Mouse (Mus musculus): ENCODE measurements around the gene Prr12.

Gene Prr12

GRCm38 (mm10) chr7:45020225-45020624 lies 32.5 kb downstream of the Prr12 start:
- DNase-seq: no peak

GRCm38 (mm10) chr7:45019031-45019571 lies 33.6 kb downstream of the Prr12 start:
- peak; percentile 79 for DNase-seq

- peak; percentile 94 for DNase-seq
Observed at GRCm38 (mm10) chr7:45017242-45018061, 35.2 kb downstream of the Prr12 start, which contains the start of gene Rras. Gene Rras, plus strand, starts transcription at chr7:45017961.

GRCm38 (mm10) chr7:45016761-45017160 lies 35.9 kb downstream of the Prr12 start:
- DNase-seq: no peak

GRCm38 (mm10) chr7:45015957-45016612 lies 36.6 kb downstream of the Prr12 start, which contains the start of gene Scaf1:
Gene Scaf1, minus strand, starts transcription at chr7:45016363.
- DNase-seq: peak; percentile 100

- no peak for DNase-seq
Observed at GRCm38 (mm10) chr7:45015344-45015956, 37.2 kb downstream of the Prr12 start.

- DNase-seq: no peak
Observed at GRCm38 (mm10) chr7:45014096-45014451, 38.6 kb downstream of the Prr12 start.

- DNase-seq: no peak
Observed at GRCm38 (mm10) chr7:45013366-45014095, 39.1 kb downstream of the Prr12 start.

- no peak for DNase-seq
Observed at GRCm38 (mm10) chr7:45012824-45013223, 39.9 kb downstream of the Prr12 start.

GRCm38 (mm10) chr7:45012011-45012410 lies 40.7 kb downstream of the Prr12 start:
- DNase-seq: no peak

GRCm38 (mm10) chr7:45008411-45008810 lies 44.3 kb downstream of the Prr12 start:
- DNase-seq: no peak

- no peak for DNase-seq
Observed at GRCm38 (mm10) chr7:45007846-45008245, 44.8 kb downstream of the Prr12 start.

- no peak for DNase-seq
Observed at GRCm38 (mm10) chr7:45007141-45007540, 45.5 kb downstream of the Prr12 start.

- DNase-seq: no peak
Observed at GRCm38 (mm10) chr7:45006503-45006902, 46.2 kb downstream of the Prr12 start.

GRCm38 (mm10) chr7:45005321-45005992 lies 47.2 kb downstream of the Prr12 start:
- DNase-seq: no peak

GRCm38 (mm10) chr7:45004546-45004945 lies 48.1 kb downstream of the Prr12 start:
- peak; percentile 60 for DNase-seq

- no peak for DNase-seq
Observed at GRCm38 (mm10) chr7:45002440-45002839, 50.2 kb downstream of the Prr12 start.

GRCm38 (mm10) chr7:45000539-45001114 lies 52.1 kb downstream of the Prr12 start:
- no peak for DNase-seq

GRCm38 (mm10) chr7:44999753-45000152 lies 52.9 kb downstream of the Prr12 start:
- DNase-seq: no peak

GRCm38 (mm10) chr7:44998501-44998955 lies 54.2 kb downstream of the Prr12 start, which contains the start of gene Bcl2l12:
Gene Bcl2l12, minus strand, starts transcription at chr7:44998712.
- peak; percentile 78 for DNase-seq

- DNase-seq: no peak
Observed at GRCm38 (mm10) chr7:44997940-44998428, 54.7 kb downstream of the Prr12 start.
